Mouse (Mus musculus) cerebellum, adult 2 months (tissue): ENCODE measurements around the gene Evl.

ENCODE experiments used
- CTCF ChIP-seq: fragments of 200-500 bp; IDR thresholded peaks from 2 replicates; pipeline ENCODE4 v1.5.1; 2011; ENCODE audit warnings: low read depth, mild to moderate bottlenecking, control low read depth, low read length, moderate library complexity, borderline replicate concordance; ENCODE audit not compliant: insufficient read depth
- POLR2A ChIP-seq: fragments of 200-500 bp; IDR thresholded peaks from 2 replicates; pipeline ENCODE4 v1.6.1; 2011; ENCODE audit warnings: low read length, control low read depth, borderline replicate concordance; ENCODE audit not compliant: insufficient read depth

- TF ChIP-seq CTCF (no peak), POLR2A (peak; percentile 39; the same call in 1 of the 2 replicates)
Observed at GRCm38 (mm10) chr12:108554120-108554841, at the start of gene Evl.
